Mouse (Mus musculus) testis, adult 2 months (tissue): ENCODE results near the gene Srgap2.

Source experiments
- CTCF ChIP-seq: fragments of 200-500 bp; IDR thresholded peaks from 2 replicates; pipeline ENCODE4 v1.5.1; 2012; ENCODE audit warnings: low read depth, mild to moderate bottlenecking, inconsistent platforms, low read length, moderate library complexity; ENCODE audit not compliant: control insufficient read depth, insufficient read depth, insufficient replicate concordance
- POLR2A ChIP-seq: fragments of 200-500 bp; IDR thresholded peaks from 2 replicates; pipeline ENCODE4 v1.6.1; 2012; ENCODE audit warnings: low read depth, mild to moderate bottlenecking, inconsistent platforms, low read length, moderate library complexity; ENCODE audit not compliant: control insufficient read depth

DNA sequence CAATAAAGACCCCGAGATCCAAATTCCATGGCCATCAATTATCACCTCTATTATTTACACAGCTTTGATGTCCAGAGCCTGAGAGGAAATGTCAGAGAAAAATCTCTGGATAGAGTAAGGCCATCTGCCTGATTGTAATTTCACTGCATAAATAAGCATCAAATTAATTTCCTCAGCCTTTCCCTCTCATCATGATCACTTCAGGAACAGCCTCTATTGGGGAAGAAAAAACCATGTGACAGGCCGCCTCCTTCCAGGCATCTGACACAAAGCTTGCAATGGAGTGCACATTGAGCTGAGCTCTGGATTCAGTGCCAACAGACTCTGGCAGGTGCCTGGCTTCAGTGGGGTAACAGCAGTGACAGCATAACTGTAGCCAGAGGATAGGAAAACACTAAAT, 175.7 kb downstream of the Srgap2 start:
- TF ChIP-seq POLR2A (no peak), CTCF (no peak)
